9 mouse cellular contexts compared by ENCODE assay signal in the genomic region with DNA sequence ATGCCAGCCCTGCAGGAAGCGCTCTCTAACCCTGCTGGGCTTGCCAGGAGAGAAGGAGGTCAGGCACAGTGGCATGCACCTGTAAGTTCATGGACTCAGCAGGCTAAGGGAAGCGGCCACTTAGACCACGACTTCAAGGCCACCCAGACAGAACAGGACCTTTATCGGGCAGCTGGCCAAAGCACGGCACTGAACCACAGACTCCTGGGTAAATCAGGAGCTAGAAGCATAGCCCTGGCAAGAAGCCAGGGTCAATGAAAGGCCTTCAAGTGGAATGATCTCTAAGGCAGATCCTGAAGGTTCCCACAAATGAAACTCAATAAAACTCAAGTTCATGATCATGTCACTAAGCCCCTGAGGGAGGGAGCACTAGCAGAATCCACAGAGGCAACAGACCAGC. TPM values are rescaled to one million over a fixed set of nuclear protein-coding genes. Genes with fewer than 3 reads are reported as not detected.
A peak's percentile ranks its signal among the peaks of the same experiment; 100 is the strongest.
DNase-seq lines count a peak whose midpoint lies in the region; ATAC-seq lines count a peak whose summit lies in the region.
"Had no signal": no experiment of that assay in that cellular context is flagged by ENCODE, and none has a peak within 500 bp of the region (broad histone marks: within the 10 kb centered on the region; RNA-seq: fewer than 3 reads in every experiment).

No protein-coding gene starts in this region.

- no peaks in the 10 kb centered on the region for H3K9me3 ChIP-seq in embryonic facial prominence, embryonic 14.5 days (ENCODE audit: control insufficient read depth, low read length)
- no peaks in the 10 kb centered on the region for H3K9me3 ChIP-seq in embryonic facial prominence, embryonic 10.5 days
- H3K9me3 ChIP-seq in midbrain, embryonic 11.5 days (ENCODE audit: control insufficient read depth, low read length) = no peaks in the 10 kb centered on the region
- no peaks in the 10 kb centered on the region for H3K9me3 ChIP-seq in midbrain, embryonic 10.5 days (replicated peaks)
- H3K9me3 ChIP-seq in kidney, embryonic 14.5 days (ENCODE audit: control insufficient read depth, low read length) = no peaks in the 10 kb centered on the region
- H3K9me3 ChIP-seq in neural tube, embryonic 15.5 days (replicated peaks) = no peaks in the 10 kb centered on the region

- no peak overlapping the region for H3K9ac ChIP-seq in embryonic facial prominence, embryonic 14.5 days (ENCODE audit: low read depth, low read length)
- no peak overlapping the region for H3K9ac ChIP-seq in midbrain, embryonic 11.5 days (ENCODE audit: low read length)
- no peak overlapping the region for H3K9ac ChIP-seq in kidney, embryonic 14.5 days (ENCODE audit: low read depth, low read length)
- no peak overlapping the region for H3K9ac ChIP-seq in neural tube, embryonic 15.5 days (replicated peaks)

- no peaks in the 10 kb centered on the region for H3K4me1 ChIP-seq in embryonic facial prominence, embryonic 14.5 days (ENCODE audit: control insufficient read depth, insufficient read depth, low read length)
- H3K4me1 ChIP-seq in embryonic facial prominence, embryonic 10.5 days = no peaks in the 10 kb centered on the region
- no peaks in the 10 kb centered on the region for H3K4me1 ChIP-seq in midbrain, embryonic 11.5 days (ENCODE audit: control insufficient read depth, insufficient read depth, low read length)
- no peaks in the 10 kb centered on the region for H3K4me1 ChIP-seq in midbrain, embryonic 10.5 days
- no peaks in the 10 kb centered on the region for H3K4me1 ChIP-seq in kidney, embryonic 14.5 days (ENCODE audit: control insufficient read depth, insufficient read depth, low read length)
- H3K4me1 ChIP-seq in neural tube, embryonic 15.5 days = 0 out of 2 replicates have a peak, but pooled peaks cover 3% of the 10 kb centered on the region

- DNase-seq in embryonic facial prominence, embryonic 14.5 days (ENCODE audit: low spot score) = peak; percentile 36
- no peak for DNase-seq in embryonic facial prominence, embryonic 10.5 days (ENCODE audit: low spot score)
- peak; percentile 44 for DNase-seq in midbrain, embryonic 11.5 days (ENCODE audit: low spot score, missing footprints)
- no peak for DNase-seq in midbrain, embryonic 10.5 days (ENCODE audit: low spot score)
- DNase-seq in gastrocnemius, adult 8-10 months (ENCODE audit: low spot score in 2 of 2) = no peak
- DNase-seq in right cerebral cortex, adult 2 months (ENCODE audit: low spot score in 2 of 2) = no peak

- H3K27ac ChIP-seq in embryonic facial prominence, embryonic 14.5 days (replicated peaks; ENCODE audit: low read depth, low read length) = no peak overlapping the region
- H3K27ac ChIP-seq in embryonic facial prominence, embryonic 10.5 days (replicated peaks) = no peak overlapping the region
- H3K27ac ChIP-seq in midbrain, embryonic 11.5 days (ENCODE audit: low read depth, low read length) = no peak overlapping the region
- no peak overlapping the region for H3K27ac ChIP-seq in midbrain, embryonic 10.5 days (replicated peaks)
- H3K27ac ChIP-seq in kidney, embryonic 14.5 days (ENCODE audit: low read depth, low read length) = peak overlapping the region; percentile 43; the same call in 1 of the 2 replicates
- 0 out of 2 replicates have a peak overlapping the region, but pooled peaks have one; percentile 18 for H3K27ac ChIP-seq in neural tube, embryonic 15.5 days (replicated peaks)
- H3K27ac ChIP-seq: macrophage had no signal

- no peaks in the 10 kb centered on the region for H3K27me3 ChIP-seq in embryonic facial prominence, embryonic 14.5 days (replicated peaks; ENCODE audit: control insufficient read depth, insufficient read depth, low read length)
- H3K27me3 ChIP-seq in embryonic facial prominence, embryonic 10.5 days (replicated peaks; ENCODE audit: low read depth, poor library complexity, severe bottlenecking) = no peaks in the 10 kb centered on the region
- no peaks in the 10 kb centered on the region for H3K27me3 ChIP-seq in midbrain, embryonic 11.5 days (ENCODE audit: control insufficient read depth, insufficient read depth, low read length)
- H3K27me3 ChIP-seq in midbrain, embryonic 10.5 days (ENCODE audit: low read depth, poor library complexity, severe bottlenecking) = no peaks in the 10 kb centered on the region
- no peaks in the 10 kb centered on the region for H3K27me3 ChIP-seq in kidney, embryonic 14.5 days (ENCODE audit: control insufficient read depth, insufficient read depth, low read length)
- H3K27me3 ChIP-seq in neural tube, embryonic 15.5 days (replicated peaks) = no peaks in the 10 kb centered on the region

- 0 out of 2 replicates have a peak, but pooled peaks have one; percentile 35 for ATAC-seq in embryonic facial prominence, embryonic 14.5 days (ENCODE audit: low read depth)
- no peak for ATAC-seq in midbrain, embryonic 11.5 days (ENCODE audit: low FRiP score)
- peak; percentile 8; the same call in 1 of the 2 replicates for ATAC-seq in kidney, embryonic 14.5 days (ENCODE audit: low FRiP score, low TSS enrichment)
- ATAC-seq in neural tube, embryonic 15.5 days (ENCODE audit: low FRiP score) = no peak

- no peak overlapping the region for H3K4me3 ChIP-seq in embryonic facial prominence, embryonic 14.5 days (ENCODE audit: low read depth, low read length)
- H3K4me3 ChIP-seq in embryonic facial prominence, embryonic 10.5 days = no peak overlapping the region
- no peak overlapping the region for H3K4me3 ChIP-seq in midbrain, embryonic 11.5 days (ENCODE audit: low read depth, low read length)
- no peak overlapping the region for H3K4me3 ChIP-seq in midbrain, embryonic 10.5 days
- no peak overlapping the region for H3K4me3 ChIP-seq in kidney, embryonic 14.5 days (ENCODE audit: low read length)
- H3K4me3 ChIP-seq in neural tube, embryonic 15.5 days (replicated peaks) = no peak overlapping the region

- peaks cover 64% of the 10 kb centered on the region for H3K36me3 ChIP-seq in embryonic facial prominence, embryonic 14.5 days (ENCODE audit: control insufficient read depth, insufficient read depth, low read length)
- H3K36me3 ChIP-seq in embryonic facial prominence, embryonic 10.5 days (replicated peaks) = peaks cover 97% of the 10 kb centered on the region
- H3K36me3 ChIP-seq in midbrain, embryonic 11.5 days (ENCODE audit: control insufficient read depth, insufficient read depth, low read length) = peaks cover 6% of the 10 kb centered on the region; the same call in 1 of the 2 replicates
- H3K36me3 ChIP-seq in midbrain, embryonic 10.5 days = peaks cover 91% of the 10 kb centered on the region
- peaks cover 63% of the 10 kb centered on the region for H3K36me3 ChIP-seq in kidney, embryonic 14.5 days (ENCODE audit: control insufficient read depth, insufficient read depth, low read length)
- peaks cover 37% of the 10 kb centered on the region for H3K36me3 ChIP-seq in neural tube, embryonic 15.5 days

- H3K4me2 ChIP-seq in embryonic facial prominence, embryonic 14.5 days (ENCODE audit: low read depth, low read length) = no peak overlapping the region
- H3K4me2 ChIP-seq in midbrain, embryonic 11.5 days = no peak overlapping the region
- H3K4me2 ChIP-seq in kidney, embryonic 14.5 days (replicated peaks; ENCODE audit: low read depth, low read length) = no peak overlapping the region
- no peak overlapping the region for H3K4me2 ChIP-seq in neural tube, embryonic 15.5 days

- WGBS in embryonic facial prominence, embryonic 14.5 days = 75% methylated on average over 5 of the region's 5 CpGs
- 90% methylated on average over 5 of the region's 5 CpGs for WGBS in embryonic facial prominence, embryonic 10.5 days
- 90% methylated on average over 5 of the region's 5 CpGs for WGBS in midbrain, embryonic 11.5 days
- 91% methylated on average over 5 of the region's 5 CpGs for WGBS in midbrain, embryonic 10.5 days
- WGBS in kidney, embryonic 14.5 days = 63% methylated on average over 5 of the region's 5 CpGs
- 61% methylated on average over 5 of the region's 5 CpGs for WGBS in neural tube, embryonic 15.5 days

RNA-seq across cellular contexts. Expression of gene Rcc1l, which starts 11.9 kb away (rescaled TPM):
- polyA plus RNA-seq in embryonic facial prominence, embryonic 14.5 days (2014; fragmentation: Nextera tagmentation; extraction: Ambion mirVana) = 26.1 and 27.3 TPM in 2 replicates
- polyA plus RNA-seq in embryonic facial prominence, embryonic 10.5 days (2016; fragmentation: Nextera tagmentation; extraction: Ambion mirVana) = 41.9 and 42.1 TPM in 2 replicates
- polyA plus RNA-seq in midbrain, embryonic 11.5 days (2014; fragmentation: Nextera tagmentation; extraction: Ambion mirVana) = 24.5 and 27.5 TPM in 2 replicates
- 35.9 and 38.0 TPM in 2 replicates for polyA plus RNA-seq in midbrain, embryonic 10.5 days (2016; fragmentation: Nextera tagmentation; extraction: Ambion mirVana)
- 28.9 and 35.2 TPM in 2 replicates for polyA plus RNA-seq in kidney, embryonic 14.5 days (2014; fragmentation: Nextera tagmentation; extraction: Ambion mirVana)
- polyA plus RNA-seq in neural tube, embryonic 15.5 days (2015; fragmentation: Nextera tagmentation; extraction: Ambion mirVana) = 20.3 and 21.6 TPM in 2 replicates
- total RNA-seq in gastrocnemius, adult 8-10 months (2022) = 10 to 100 TPM; 22.4 to 33.0 (median 28.5) TPM

RNA-seq across cellular contexts. Expression of gene Gtf2ird2, which starts 19.1 kb away (rescaled TPM):
- polyA plus RNA-seq in embryonic facial prominence, embryonic 14.5 days (2014; fragmentation: Nextera tagmentation; extraction: Ambion mirVana) = 6.6 and 7.3 TPM in 2 replicates
- polyA plus RNA-seq in embryonic facial prominence, embryonic 10.5 days (2016; fragmentation: Nextera tagmentation; extraction: Ambion mirVana) = 8.1 and 8.5 TPM in 2 replicates
- 6.6 and 7.4 TPM in 2 replicates for polyA plus RNA-seq in midbrain, embryonic 11.5 days (2014; fragmentation: Nextera tagmentation; extraction: Ambion mirVana)
- polyA plus RNA-seq in midbrain, embryonic 10.5 days (2016; fragmentation: Nextera tagmentation; extraction: Ambion mirVana) = 7.1 and 8.9 TPM in 2 replicates
- polyA plus RNA-seq in kidney, embryonic 14.5 days (2014; fragmentation: Nextera tagmentation; extraction: Ambion mirVana) = 5.8 and 9.2 TPM in 2 replicates
- polyA plus RNA-seq in neural tube, embryonic 15.5 days (2015; fragmentation: Nextera tagmentation; extraction: Ambion mirVana) = 12.4 and 14.4 TPM in 2 replicates
- 1 to 10 TPM; 6.9 to 8.1 (median 7.2) TPM for total RNA-seq in gastrocnemius, adult 8-10 months (2022)

Comparison
In these comparisons a context has a peak if more than half of its experiments do, and no peak if none do; other contexts are left out.
1. DNase-seq: peak in embryonic facial prominence, embryonic 14.5 days (single experiment) and midbrain, embryonic 11.5 days (single experiment); none in embryonic facial prominence, embryonic 10.5 days (single experiment), midbrain, embryonic 10.5 days (single experiment), gastrocnemius, adult 8-10 months (0 of 2) and right cerebral cortex, adult 2 months (0 of 2).
2. ATAC-seq: peak in embryonic facial prominence, embryonic 14.5 days (single experiment) and kidney, embryonic 14.5 days (single experiment); none in midbrain, embryonic 11.5 days (single experiment) and neural tube, embryonic 15.5 days (single experiment).
3. H3K27ac ChIP-seq: peak in kidney, embryonic 14.5 days (single experiment) and neural tube, embryonic 15.5 days (single experiment); none in embryonic facial prominence, embryonic 14.5 days (single experiment), embryonic facial prominence, embryonic 10.5 days (single experiment), midbrain, embryonic 11.5 days (single experiment) and midbrain, embryonic 10.5 days (single experiment).